Mouse (Mus musculus): ENCODE results near the gene Fbp1. TPM values are rescaled to one million over a fixed set of nuclear protein-coding genes. Genes with fewer than 3 reads are reported as not detected.
A peak's percentile ranks its signal among the peaks of the same experiment; 100 is the strongest.

Gene Fbp1
- polyA plus RNA-seq, 1 experiment from 2014 or later, result 2,581 TPM

GRCm38 (mm10) chr13:62870605-62871004 is 17.5 kb downstream of the Fbp1 start:
- Histone ChIP-seq H3K4me1 (ENCODE audit: insufficient read depth) (no peaks in the 10 kb centered on the region), H3K27me3 (ENCODE audit: insufficient read depth, low read length) (no peaks in the 10 kb centered on the region), H3K9ac (replicated peaks) (no peak overlapping the region), H3K4me2 (ENCODE audit: low read depth, low read length) (no peak overlapping the region), H3K27ac (ENCODE audit: low read depth) (no peak overlapping the region), H3K9me3 (ENCODE audit: low read length) (no peaks in the 10 kb centered on the region), H3K4me3 (ENCODE audit: low read depth, low read length) (no peak overlapping the region), H3K36me3 (replicated peaks; ENCODE audit: insufficient read depth, low read length) (peaks cover 24% of the 10 kb centered on the region)
- DNase-seq (no peak), ATAC-seq (no peak)
- 75% methylated on average over 2 of the region's 2 CpGs for WGBS (ENCODE audit: insufficient replicate concordance)
- no peak for TF ChIP-seq EP300 (IDR thresholded peaks at IDR 0.05; ENCODE audit: low read depth)
- TF ChIP-seq CTCF (IDR thresholded peaks at IDR 0.05; ENCODE audit: low read depth), result no peak

- H3K27me3 ChIP-seq (ENCODE audit: insufficient read depth, low read length), result no peaks in the 10 kb centered on the region
- WGBS (ENCODE audit: insufficient replicate concordance), result 88% methylated on average over 4 of the region's 4 CpGs
- H3K27ac ChIP-seq (ENCODE audit: low read depth), result no peak overlapping the region
- no peak for DNase-seq
- H3K9ac ChIP-seq (replicated peaks), result no peak overlapping the region
- H3K9me3 ChIP-seq (ENCODE audit: low read length), result no peaks in the 10 kb centered on the region
- no peak for ATAC-seq
- no peak overlapping the region for H3K4me3 ChIP-seq (ENCODE audit: low read depth, low read length)
- H3K4me1 ChIP-seq (ENCODE audit: insufficient read depth), result no peaks in the 10 kb centered on the region
- no peak for TF ChIP-seq CTCF (IDR thresholded peaks at IDR 0.05; ENCODE audit: low read depth)
- no peak for TF ChIP-seq EP300 (IDR thresholded peaks at IDR 0.05; ENCODE audit: low read depth)
- peaks cover 28% of the 10 kb centered on the region for H3K36me3 ChIP-seq (replicated peaks; ENCODE audit: insufficient read depth, low read length)
- H3K4me2 ChIP-seq (ENCODE audit: low read depth, low read length), result no peak overlapping the region
Measured at GRCm38 (mm10) chr13:62866817-62867216, 21.3 kb downstream of the Fbp1 start.

GRCm38 (mm10) chr13:62865651-62866315 is 22.3 kb downstream of the Fbp1 start:
- DNase-seq, result no peak
- no peak overlapping the region for H3K9ac ChIP-seq (replicated peaks)
- TF ChIP-seq EP300 (IDR thresholded peaks at IDR 0.05; ENCODE audit: low read depth) (no peak), CTCF (IDR thresholded peaks at IDR 0.05; ENCODE audit: low read depth) (no peak)
- H3K4me1 ChIP-seq (ENCODE audit: insufficient read depth), result no peaks in the 10 kb centered on the region
- H3K27me3 ChIP-seq (ENCODE audit: insufficient read depth, low read length), result no peaks in the 10 kb centered on the region
- no peak overlapping the region for H3K4me2 ChIP-seq (ENCODE audit: low read depth, low read length)
- WGBS (ENCODE audit: insufficient replicate concordance), result 77% methylated on average over 11 of the region's 11 CpGs
- no peaks in the 10 kb centered on the region for H3K9me3 ChIP-seq (ENCODE audit: low read length)
- no peak for ATAC-seq
- peaks cover 22% of the 10 kb centered on the region for H3K36me3 ChIP-seq (replicated peaks; ENCODE audit: insufficient read depth, low read length)
- H3K27ac ChIP-seq (ENCODE audit: low read depth), result no peak overlapping the region
- H3K4me3 ChIP-seq (ENCODE audit: low read depth, low read length), result no peak overlapping the region

- no peak for ATAC-seq
- Histone ChIP-seq H3K9ac (replicated peaks) (no peak overlapping the region), H3K4me3 (ENCODE audit: low read depth, low read length) (no peak overlapping the region), H3K36me3 (replicated peaks; ENCODE audit: insufficient read depth, low read length) (peaks cover 18% of the 10 kb centered on the region), H3K27me3 (ENCODE audit: insufficient read depth, low read length) (no peaks in the 10 kb centered on the region), H3K9me3 (ENCODE audit: low read length) (no peaks in the 10 kb centered on the region), H3K27ac (ENCODE audit: low read depth) (no peak overlapping the region), H3K4me1 (ENCODE audit: insufficient read depth) (no peaks in the 10 kb centered on the region), H3K4me2 (ENCODE audit: low read depth, low read length) (no peak overlapping the region)
- TF ChIP-seq EP300 (IDR thresholded peaks at IDR 0.05; ENCODE audit: low read depth) (no peak), CTCF (IDR thresholded peaks at IDR 0.05; ENCODE audit: low read depth) (no peak)
- WGBS (ENCODE audit: insufficient replicate concordance), result 59% methylated on average over 6 of the region's 6 CpGs
- no peak for DNase-seq
Measured at GRCm38 (mm10) chr13:62863771-62864170, 24.3 kb downstream of the Fbp1 start.

- no peak for ATAC-seq
- H3K27ac ChIP-seq (ENCODE audit: low read depth), result peak overlapping the region; percentile 44; the same call in 1 of the 2 replicates
- H3K9ac ChIP-seq (replicated peaks), result no peak overlapping the region
- TF ChIP-seq EP300 (IDR thresholded peaks at IDR 0.05; ENCODE audit: low read depth), result no peak
- TF ChIP-seq CTCF (IDR thresholded peaks at IDR 0.05; ENCODE audit: low read depth), result no peak
- no peaks in the 10 kb centered on the region for H3K9me3 ChIP-seq (ENCODE audit: low read length)
- no peak overlapping the region for H3K4me3 ChIP-seq (ENCODE audit: low read depth, low read length)
- H3K4me1 ChIP-seq (ENCODE audit: insufficient read depth), result no peaks in the 10 kb centered on the region
- no peaks in the 10 kb centered on the region for H3K27me3 ChIP-seq (ENCODE audit: insufficient read depth, low read length)
- peaks cover 12% of the 10 kb centered on the region for H3K36me3 ChIP-seq (replicated peaks; ENCODE audit: insufficient read depth, low read length)
- 60% methylated on average over 3 of the region's 3 CpGs for WGBS (ENCODE audit: insufficient replicate concordance)
- H3K4me2 ChIP-seq (ENCODE audit: low read depth, low read length), result no peak overlapping the region
- DNase-seq, result no peak
Measured at GRCm38 (mm10) chr13:62862875-62863274, 25.2 kb downstream of the Fbp1 start.

- 80% methylated on average over 4 of the region's 4 CpGs for WGBS (ENCODE audit: insufficient replicate concordance)
- Histone ChIP-seq H3K9me3 (ENCODE audit: low read length) (no peaks in the 10 kb centered on the region), H3K4me3 (ENCODE audit: low read depth, low read length) (no peak overlapping the region), H3K4me1 (ENCODE audit: insufficient read depth) (no peaks in the 10 kb centered on the region), H3K27me3 (ENCODE audit: insufficient read depth, low read length) (no peaks in the 10 kb centered on the region), H3K27ac (ENCODE audit: low read depth) (no peak overlapping the region), H3K9ac (replicated peaks) (no peak overlapping the region), H3K36me3 (replicated peaks; ENCODE audit: insufficient read depth, low read length) (peaks cover 10% of the 10 kb centered on the region), H3K4me2 (ENCODE audit: low read depth, low read length) (no peak overlapping the region)
- ATAC-seq, result no peak
- TF ChIP-seq EP300 (IDR thresholded peaks at IDR 0.05; ENCODE audit: low read depth) (no peak), CTCF (IDR thresholded peaks at IDR 0.05; ENCODE audit: low read depth) (0 out of 2 replicates have a peak, but pooled peaks have one; percentile 6)
- DNase-seq, result no peak
Measured at GRCm38 (mm10) chr13:62860068-62860467, 28.0 kb downstream of the Fbp1 start.

Measured in liver, postnatal 0 days (tissue).